Mouse (Mus musculus) spleen, postnatal 10 days (tissue): ENCODE measurements at regions not wholly inside any gene's neighbourhood (a gene's known extent, or its start where the extent isn't known, plus 50 kb on each side); places are given as distances from the start of the nearest gene placed in this dataset.

Experiments used
- DNase-seq, 2 experiments: peaks; one replicate each; pipeline ENCODE4 v3.0.0; 2021 to 2022; ENCODE audit warnings: low spot score in 2 of 2

DNA sequence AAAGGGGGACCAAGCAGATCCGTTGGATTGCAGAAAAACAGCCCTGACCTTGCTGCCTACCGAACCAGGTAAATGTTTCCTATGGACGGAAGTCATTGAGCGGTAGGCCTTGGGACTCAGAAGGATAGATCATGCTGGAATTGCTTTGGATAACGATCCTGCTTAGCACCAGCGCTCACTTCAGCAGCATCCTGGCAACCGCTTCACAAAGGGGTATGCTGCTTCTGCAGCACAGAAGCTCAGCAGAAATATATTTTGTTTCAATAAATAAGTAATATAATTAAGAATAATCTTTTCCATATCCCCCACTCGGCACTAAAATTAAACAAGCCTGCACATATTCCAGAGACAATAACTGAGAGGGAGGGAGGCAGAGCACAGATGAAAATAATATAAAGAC lies 296.0 kb downstream of the Meis1 start:
- DNase-seq: no peak

DNA sequence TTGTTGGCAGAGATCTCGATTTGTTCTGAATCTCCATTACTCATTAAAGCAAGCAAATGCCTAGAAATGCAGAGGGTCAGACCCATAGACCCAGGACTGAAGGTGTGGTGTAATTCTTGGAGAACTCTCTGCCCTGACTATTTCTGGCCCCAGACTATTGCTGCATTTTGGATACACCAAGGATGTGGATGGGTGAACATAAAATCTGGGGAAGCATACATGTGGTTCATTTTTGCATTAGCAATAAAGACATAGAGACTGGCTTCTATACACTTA lies 303.0 kb downstream of the Meis1 start:
- DNase-seq: no peak

DNA sequence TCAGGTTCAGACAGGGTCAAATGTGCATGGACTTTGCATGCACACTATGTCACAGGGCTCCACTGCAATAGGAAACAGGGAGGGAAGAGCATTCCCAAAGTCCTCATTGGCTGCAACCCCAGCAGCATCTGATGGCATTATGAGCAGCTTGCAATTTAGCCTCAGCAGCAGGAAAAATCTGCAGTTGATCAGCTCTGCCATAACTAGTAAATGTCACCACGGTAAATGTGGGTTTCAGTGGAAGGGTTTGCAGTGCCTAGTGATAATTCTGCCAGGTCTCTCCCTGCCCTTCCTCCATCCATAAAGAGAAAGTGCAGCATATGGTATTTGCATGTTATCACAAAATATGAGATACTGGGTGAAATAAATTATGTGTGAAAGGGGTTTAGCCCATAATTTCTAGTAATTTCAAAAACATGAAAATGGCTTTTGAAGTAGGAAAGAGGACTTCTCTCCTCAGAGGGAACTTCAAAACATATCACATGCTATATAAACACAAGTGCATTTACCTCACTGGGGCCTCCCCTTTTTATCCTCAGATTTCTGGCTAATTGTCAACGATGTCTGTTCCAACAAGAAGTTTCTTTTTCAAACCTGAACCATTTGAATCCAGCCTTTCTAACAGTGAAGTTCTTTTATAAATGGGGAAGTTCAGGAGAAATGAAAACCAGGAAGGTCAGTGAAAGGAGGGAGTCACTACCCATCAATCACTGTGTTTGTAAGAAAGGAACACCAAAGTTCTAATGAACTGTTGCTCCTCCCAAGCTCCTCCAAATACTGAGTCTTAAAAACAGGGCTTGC lies 303.5 kb downstream of the Meis1 start:
- no peak for DNase-seq

DNA sequence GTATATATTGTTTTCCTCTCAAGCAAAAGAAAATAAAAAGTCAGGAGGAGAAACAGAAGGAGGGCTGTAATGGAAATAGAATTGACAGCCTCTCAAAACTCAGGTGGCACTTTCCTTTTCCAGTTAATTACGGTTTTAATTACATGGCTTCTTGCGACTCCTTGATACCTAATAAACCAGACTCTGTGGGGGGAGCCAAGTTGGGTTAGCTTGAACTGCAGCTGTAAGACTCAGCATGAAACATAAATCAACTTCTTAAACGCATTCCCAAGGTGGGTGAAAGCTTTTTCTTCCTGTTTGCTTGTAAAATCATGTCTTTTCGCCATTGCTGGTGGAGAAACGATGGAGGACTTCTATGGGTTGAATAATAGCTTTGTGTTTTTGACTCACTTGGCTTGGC lies 304.4 kb downstream of the Meis1 start:
- no peak for DNase-seq

DNA sequence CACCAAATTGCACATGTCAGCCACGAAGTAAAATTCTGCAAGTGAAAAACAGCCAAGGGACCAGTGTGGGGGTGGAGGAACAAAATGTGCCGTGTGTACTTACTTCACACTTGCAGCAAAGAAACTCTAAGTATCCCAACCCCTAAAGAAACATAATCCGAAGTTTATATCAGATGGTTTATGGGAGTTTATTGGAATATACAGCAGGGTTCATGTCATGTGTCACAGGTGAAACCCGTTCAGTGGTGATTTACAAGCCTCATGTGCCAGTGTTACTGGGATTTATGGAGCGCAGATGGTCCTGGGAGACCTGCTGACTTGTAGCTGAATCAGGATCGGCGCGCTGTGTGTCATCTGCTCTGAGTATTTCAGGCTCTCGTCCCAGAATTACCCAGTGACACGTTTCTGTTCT lies 306.1 kb downstream of the Meis1 start:
- DNase-seq: no peak

DNA sequence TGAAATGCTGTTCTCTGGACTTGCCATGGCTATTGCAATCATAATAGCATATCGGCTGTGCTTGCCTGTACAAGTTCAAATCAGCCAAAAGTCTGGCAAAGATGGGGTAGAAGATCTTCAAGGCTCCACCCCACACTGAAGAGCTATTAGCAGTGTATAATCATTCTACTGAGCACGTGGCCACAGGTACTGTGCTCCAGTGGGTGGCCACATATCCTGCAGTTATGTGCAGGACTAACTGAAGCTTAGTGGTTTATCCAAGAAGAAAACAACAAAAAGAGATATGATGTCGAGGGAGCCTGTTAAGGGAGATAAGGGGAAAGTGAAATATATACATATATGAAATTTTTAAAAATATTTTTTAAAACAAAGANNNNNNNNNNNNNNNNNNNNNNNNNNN lies 309.2 kb downstream of the Meis1 start:
- no peak for DNase-seq

DNA sequence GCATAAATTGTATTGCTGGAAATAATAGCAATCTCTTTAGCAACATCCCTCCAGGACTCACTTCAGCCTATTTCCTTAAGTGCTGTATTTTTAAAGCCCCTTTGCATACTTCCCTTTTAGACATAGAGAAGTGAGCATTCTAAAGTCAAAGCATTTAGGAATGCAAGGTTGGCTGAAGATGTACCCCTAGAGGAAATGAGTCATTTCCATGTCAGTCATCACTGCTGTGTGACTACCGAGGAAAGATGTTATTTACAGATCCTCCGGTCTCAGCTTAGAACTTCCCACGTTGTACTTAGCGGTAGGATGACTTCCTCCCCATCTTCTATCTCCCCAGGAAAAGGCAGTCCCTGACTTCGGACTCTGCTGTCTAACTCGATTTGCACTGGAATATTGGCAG lies 337.2 kb downstream of the Meis1 start:
- DNase-seq: no peak

DNA sequence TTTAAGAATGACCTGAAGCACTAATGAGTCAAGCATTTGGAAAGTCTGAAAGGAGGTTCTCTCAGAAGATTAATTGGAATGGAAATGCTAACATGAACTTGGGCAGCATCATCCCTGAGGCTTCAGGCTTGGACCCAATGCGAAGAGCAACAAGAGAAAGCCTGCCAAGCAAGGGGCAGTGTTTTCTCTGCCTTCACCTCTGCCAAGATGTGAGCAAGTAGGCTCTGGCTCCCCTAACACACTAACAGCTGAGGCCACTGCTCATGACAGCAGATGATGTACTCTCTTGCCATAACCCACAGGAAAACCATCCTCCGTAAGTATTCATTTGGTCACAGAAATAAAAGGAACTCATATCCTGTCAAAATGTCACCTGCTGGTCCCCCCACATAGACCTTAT lies 341.9 kb downstream of the Meis1 start:
- no peak for DNase-seq

DNA sequence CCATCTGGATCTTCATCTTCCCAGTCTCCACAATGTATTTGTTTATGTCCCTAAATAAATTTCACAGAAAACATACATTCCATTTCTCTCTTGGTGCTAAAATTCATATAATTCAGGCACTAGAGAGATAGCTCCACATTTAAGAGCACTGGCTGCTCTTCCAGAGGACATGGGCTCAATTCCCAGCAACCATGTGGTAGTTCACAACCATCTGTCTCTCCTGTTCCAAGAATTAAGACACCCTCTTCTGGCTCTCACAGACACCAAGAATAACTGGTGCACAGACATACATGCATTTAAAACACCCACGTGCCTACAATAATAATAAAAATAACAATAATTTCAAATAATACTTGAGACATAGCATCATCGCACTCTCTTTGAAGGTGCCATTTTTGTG lies 347.8 kb downstream of the Meis1 start:
- no peak for DNase-seq

DNA sequence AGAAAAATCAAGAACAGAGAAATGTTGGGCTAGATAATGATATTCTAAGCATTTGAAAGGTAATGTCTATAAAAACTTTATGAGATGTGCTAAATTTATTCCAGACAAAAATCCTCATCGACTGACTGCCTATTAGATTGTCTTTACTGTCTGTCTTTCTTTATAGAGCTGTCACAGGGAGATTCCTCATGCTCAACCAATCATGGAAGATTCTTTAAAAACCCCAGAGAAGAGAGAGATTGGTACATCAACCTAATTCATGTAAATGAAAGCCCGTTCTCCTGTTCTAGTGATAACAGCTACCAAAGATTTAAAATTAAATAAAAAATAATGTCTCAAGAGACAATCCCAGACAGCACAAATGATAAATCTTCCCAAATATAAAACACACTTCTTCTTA lies 349.5 kb downstream of the Meis1 start:
- no peak for DNase-seq

DNA sequence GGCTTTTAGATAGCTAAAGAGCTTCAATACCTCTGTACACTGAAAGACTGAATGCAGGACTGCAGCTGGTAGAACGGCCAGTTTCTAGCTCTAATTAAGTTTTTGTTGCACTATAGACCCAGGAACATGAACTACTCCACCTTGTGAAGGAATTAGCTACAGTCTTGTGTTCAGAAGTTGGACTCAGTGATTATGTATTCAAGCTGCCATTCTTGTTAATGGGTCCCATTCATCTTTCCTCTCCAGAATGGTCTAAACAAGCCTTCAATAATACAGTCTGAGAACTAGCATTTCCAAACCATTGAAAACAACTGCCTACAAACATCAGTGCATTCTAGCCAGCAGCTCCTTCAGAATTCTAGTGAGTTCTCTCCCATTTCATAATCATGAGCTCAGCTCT lies 362.4 kb downstream of the Meis1 start:
- no peak for DNase-seq

DNA sequence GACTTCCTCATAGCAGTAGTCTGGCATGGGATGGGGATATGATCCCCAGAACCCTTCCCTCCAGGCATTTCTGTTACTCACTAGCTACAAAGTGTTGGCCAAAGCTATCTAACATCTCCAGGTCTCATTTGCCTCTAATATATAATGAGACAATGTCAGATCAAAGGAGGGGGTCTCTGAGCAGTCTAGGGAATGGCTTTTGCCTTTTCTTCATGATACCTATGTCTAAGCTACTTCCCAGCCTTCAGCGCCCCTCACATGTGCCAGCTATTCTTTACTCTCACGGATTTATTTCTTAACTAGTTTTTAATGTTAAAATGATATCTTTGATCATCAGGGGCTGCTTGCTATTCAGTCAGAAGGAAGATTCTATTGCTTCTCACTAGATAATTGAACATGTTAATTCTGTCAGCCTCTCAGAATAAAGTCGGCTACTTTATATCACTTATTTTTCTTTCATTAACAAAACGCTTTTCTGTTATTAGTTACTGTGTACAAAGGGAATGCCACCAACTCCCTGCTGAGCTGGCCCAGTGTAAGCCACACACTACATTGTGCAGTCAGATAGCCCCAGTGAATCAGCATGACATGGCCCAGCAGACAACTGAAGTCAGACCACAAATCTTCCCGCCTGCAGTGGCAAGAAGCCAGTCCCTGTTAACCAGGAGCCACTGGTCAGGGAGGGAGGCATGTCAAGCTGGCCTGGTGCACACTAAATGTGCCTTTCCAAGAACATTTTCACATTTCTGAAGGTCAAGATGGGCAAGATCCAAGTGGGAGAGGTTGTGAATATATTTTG lies 386.6 kb downstream of the Meis1 start:
- DNase-seq: no peak

DNA sequence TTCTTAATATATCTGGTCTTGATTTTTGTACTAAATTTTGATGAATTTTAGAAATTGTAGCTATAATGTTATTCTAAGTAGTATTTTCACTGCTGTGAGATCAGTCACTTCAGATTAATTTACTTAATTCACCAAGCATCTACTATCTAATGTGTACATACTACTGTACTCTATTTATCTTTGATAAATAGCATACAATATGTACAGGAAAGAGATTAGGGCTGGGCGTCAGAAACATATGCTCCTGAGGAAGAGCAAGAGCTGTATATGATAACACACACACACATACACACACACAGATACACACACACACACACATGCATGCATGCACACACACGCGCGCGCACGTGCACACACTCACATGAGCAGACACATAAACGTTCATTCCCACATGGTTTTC lies 387.2 kb downstream of the Meis1 start:
- DNase-seq: no peak

DNA sequence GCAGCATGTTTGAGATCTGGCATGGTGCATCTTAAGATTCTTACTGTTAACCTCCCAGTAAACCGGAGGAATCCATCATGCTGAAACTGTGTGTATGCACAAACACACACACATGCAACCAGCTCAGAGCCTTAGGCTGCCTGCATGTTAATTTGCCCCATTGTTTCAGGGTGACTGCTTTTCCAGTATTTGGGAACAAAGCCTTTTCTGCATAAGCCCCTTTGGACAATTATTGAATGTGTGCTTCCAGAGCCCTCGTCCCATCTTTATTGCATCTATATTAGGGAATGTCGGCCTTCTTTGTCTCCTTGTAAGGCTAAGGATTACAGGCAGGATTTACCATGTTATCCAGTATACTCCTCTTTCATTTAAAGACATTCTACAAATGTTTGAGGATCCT lies 397.0 kb downstream of the Meis1 start:
- DNase-seq: no peak

DNA sequence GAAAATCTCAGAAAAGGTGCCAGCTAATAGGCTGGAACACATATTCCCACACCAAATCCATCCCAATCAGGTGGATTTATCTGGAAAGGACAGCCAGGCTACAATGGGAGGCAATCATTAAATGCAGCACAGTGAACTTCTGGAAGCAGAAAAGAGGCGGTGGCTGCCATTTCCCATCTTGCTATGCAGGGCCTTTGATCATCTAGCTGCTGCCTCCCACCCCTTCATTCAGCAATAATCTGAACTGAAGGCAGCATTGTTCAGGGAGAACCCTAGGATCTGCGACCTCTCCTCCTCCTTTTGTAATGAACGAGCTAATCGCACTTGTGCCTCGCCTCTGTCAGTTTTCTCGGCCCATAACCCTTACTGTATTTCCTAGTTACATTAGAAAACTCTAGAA lies 413.9 kb downstream of the Meis1 start:
- DNase-seq: no peak

DNA sequence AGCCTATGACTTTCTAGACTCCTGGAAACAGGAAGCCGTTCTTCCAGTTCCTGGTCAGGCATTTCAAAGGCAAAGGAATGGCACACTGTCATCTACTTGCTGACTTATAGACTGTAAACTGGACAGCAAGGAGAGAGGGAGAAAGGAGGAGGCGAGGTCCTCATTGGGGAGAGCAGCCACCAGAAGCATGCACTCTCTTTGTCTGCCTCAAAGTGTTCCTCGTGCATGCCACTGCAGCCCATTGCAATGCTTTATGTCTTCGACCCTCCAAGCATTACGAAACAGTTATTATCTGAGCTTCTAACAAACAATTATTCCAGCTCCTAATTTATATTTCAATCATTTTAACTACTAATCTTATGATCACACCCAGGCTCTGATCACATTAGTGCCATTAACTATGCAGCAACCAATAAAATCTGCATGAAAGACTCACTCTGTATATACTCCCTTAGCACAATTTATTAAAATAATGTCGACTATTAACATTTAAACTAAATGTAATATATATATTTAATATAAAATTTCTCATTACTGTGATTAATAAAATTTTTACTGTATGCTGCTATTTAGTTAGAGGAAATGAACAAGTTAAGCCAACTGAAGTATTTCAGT lies 417.1 kb downstream of the Meis1 start:
- DNase-seq: no peak

DNA sequence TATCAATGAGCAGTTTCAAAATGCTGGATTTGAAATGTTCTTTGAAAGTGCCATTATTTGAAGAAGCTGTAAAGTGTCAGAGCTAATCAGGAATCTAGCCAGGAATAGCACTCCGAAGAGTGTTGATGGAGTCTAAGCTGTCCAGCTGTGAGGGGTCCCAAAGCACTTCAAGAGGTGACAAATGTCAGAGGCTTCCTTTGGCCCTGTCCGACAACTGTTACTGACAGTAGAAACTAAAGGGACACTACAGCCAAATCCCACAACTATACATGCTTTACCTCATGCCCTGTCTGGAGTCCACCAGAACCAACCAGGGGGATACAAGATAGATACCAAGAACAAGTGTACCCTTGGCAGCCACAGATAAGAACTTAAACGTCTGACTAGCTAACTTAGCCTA lies 420.4 kb downstream of the Meis1 start:
- DNase-seq: no peak

DNA sequence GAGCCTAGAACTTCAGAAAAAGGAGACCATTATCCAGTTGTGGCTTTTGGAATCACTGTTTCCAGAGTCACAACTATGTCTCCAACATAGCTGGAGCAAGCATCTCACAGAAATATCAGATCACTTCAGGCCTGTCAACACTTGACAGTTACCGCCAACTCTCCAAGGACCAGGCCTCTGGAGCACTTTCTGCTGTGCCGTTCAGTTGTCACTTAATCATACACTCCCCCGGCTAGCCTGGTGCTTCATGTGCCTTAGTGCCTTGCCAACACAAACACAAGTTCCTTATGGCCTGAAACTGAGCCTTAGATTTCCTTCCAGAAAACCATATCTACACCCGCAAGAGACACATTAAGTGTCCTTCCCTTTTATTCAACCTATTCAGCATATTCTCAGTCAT lies 421.8 kb downstream of the Meis1 start:
- DNase-seq: no peak

DNA sequence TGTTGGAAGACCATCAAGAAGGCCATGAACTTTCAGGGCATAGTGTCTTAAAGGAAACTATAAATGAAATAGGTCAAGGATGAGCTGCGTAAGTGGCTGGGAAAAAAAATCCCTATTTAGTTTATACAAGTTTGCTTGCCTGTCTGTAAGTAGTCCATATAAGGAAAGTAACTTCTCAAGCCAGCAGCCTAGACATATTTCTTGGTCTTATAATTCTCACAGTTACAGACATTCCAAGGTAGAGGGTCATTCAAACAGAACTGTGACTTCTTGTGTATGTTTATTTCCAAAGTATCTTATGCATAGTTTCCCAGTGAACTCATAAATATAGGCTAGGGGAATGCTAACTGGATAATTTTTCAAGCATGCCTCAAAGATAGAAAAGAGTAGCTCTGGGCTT lies 428.3 kb downstream of the Meis1 start:
- DNase-seq: no peak

DNA sequence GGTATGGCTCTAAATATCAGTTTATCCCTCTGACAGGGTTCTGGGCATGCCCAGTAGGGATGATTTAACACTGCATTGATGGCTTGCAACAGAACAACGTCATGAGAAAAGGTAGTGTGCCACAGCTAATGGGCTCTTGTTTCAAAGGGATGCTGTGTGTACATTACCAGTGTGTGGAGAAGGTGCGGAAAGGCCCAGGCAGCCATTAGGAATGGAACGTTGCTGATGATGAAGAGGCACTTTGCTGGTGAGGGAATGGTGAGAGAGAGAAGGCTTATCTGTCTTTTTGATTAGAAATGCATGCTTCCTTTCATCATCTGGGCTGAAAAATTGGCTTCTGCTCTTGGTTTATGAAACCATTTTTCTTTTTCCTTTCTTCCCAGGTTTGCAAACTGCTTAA lies 432.3 kb downstream of the Meis1 start:
- DNase-seq: no peak

DNA sequence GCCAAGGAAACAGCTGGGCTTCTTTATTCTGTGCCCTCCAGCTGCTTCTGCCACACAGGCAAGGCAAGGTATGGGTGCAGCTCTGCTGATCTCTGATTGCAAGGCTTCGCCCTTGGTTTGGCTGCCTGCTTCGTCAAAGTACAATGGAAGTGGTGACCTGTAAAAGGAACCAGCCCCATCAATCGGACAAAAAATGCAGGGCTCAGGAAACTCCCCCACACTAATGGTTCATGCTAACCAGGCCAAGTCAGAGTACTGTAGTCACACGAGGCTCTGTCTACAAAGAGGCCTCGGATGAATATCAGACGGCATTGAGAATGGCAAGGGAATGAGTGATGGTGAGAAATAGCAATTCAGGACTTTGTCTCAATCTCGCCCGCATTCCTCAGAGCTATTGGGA lies 433.8 kb downstream of the Meis1 start:
- DNase-seq: no peak

DNA sequence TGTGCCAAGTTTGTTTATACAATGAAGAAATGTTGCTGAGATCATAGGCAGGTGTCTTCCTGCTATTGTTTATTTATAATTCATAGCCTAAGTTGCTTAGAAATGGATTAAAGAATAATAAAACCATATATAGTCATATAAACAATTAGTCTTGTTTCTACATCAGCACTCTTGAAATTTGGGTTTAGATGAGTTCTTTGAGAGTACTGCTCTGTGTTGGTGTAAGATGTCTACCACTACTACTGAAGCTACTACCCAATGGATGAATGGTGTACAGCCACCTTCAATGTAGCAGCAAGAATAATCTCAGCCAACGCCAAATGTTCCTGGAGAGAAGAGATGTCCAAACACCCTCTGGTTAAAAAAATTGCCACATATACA lies 436.0 kb downstream of the Meis1 start:
- no peak for DNase-seq
